Mouse (Mus musculus) liver, postnatal 0 days (tissue): ENCODE data around the gene Adam12.

Experiments
- CTCF ChIP-seq: sonication (generic); IDR thresholded peaks from 2 replicates; pipeline ENCODE4 v1.5.1; 2016; ENCODE audit warnings: antibody characterized with exemption, low read depth
- EP300 ChIP-seq: IDR thresholded peaks from 2 replicates; pipeline ENCODE4 v1.6.1; 2016; ENCODE audit warnings: antibody characterized with exemption, low read depth, mild to moderate bottlenecking

DNA sequence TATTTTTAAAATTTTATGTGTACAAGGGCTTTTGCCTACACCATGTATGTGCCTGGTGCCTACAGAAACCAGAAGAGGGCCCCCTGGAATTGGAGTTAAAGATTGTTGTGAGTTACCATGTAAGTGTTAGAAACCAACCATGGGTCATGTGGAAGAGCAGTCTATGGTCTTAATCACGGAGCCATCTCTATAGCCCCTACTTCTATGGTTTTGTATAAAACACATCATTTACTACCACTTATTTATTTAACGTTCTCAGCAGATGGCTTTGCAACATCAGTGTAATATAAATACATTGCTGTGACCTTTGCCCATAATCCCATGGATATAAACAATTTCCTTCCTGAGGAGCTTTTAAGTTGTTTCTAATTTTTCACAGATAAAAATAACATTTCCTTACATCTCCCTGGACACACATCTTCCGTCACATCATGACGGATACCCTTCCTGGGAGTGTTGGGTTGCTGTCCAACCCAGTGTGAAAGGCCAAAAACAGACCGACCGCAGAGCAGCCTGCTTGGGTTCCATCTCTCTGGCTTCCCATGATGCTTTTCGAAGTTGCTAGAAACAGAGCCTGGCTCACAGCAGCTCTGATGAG, 18.4 kb upstream of the Adam12 start:
- TF ChIP-seq CTCF: no peak
- no peak for TF ChIP-seq EP300
